Comparison of ENCODE assay signal across 12 mouse cellular contexts in the genomic region with DNA sequence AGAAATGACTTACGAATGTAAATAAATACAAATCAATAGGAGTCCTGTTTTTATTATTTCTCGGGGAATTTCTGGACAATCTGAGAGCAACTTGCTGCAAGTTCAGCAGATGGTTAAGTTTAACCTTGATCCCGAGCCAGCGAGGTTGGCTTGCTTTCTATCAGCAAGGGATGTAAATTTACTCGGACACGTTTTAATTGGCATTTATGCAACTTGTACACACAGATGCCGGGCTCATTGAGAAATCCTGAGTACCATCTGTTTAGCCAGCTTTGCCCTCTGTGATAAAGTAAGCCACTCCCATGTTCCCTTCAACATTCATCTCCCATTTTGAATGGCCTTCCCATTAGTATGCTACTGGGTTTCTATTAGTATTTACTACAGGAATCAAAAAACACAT.
DNase-seq lines count a peak whose midpoint lies in the region; ATAC-seq lines count a peak whose summit lies in the region.
"Had no signal": no experiment of that assay in that cellular context is flagged by ENCODE, and none has a peak within 500 bp of the region (broad histone marks: within the 10 kb centered on the region; RNA-seq: fewer than 3 reads in every experiment).

No protein-coding gene starts in this region.

- H3K9ac ChIP-seq in forebrain, embryonic 12.5 days, result no peak overlapping the region
- H3K9ac ChIP-seq: heart, embryonic 15.5 days; stomach, embryonic 15.5 days had no signal

- H3K4me3 ChIP-seq in forebrain, embryonic 12.5 days (replicated peaks), result no peak overlapping the region
- H3K4me3 ChIP-seq: heart, embryonic 15.5 days; left cerebral cortex, adult 2 months; stomach, embryonic 15.5 days had no signal

- no peak overlapping the region for H3K4me2 ChIP-seq in forebrain, embryonic 12.5 days
- H3K4me2 ChIP-seq: heart, embryonic 15.5 days; stomach, embryonic 15.5 days had no signal

- no peaks in the 10 kb centered on the region for H3K36me3 ChIP-seq in forebrain, embryonic 12.5 days (replicated peaks)
- H3K36me3 ChIP-seq: heart, embryonic 15.5 days; stomach, embryonic 15.5 days had no signal

- 36% methylated on average over 7 of the region's 7 CpGs for WGBS in forebrain, embryonic 12.5 days

- DNase-seq in adrenal gland, postnatal 14 days, result peak; percentile 17
- DNase-seq in adrenal gland, postnatal 4 days (ENCODE audit: low spot score in 2 of 2), result no peak
- peak; percentile 91 for DNase-seq in brain, adult 2 months (ENCODE audit: low read depth, low spot score)
- DNase-seq in layer of hippocampus, postnatal 36 days, result peak; percentile 28 to 35
- no peak for DNase-seq in heart, adult 18-20 months
- DNase-seq in heart, postnatal 4 days, result no peak
- no peak for DNase-seq in heart, postnatal 14 days

- no peaks in the 10 kb centered on the region for H3K9me3 ChIP-seq in forebrain, embryonic 12.5 days
- H3K9me3 ChIP-seq: heart, embryonic 15.5 days; stomach, embryonic 15.5 days had no signal

- peak; percentile 78 for ATAC-seq in forebrain, embryonic 12.5 days (ENCODE audit: low FRiP score)

- H3K27me3 ChIP-seq in forebrain, embryonic 12.5 days, result no peaks in the 10 kb centered on the region; the same call in 1 of the 2 replicates
- H3K27me3 ChIP-seq: heart, embryonic 15.5 days; stomach, embryonic 15.5 days had no signal

- no peak overlapping the region for H3K27ac ChIP-seq in forebrain, embryonic 12.5 days
- H3K27ac ChIP-seq: heart, embryonic 15.5 days; left cerebral cortex, adult 2 months; macrophage; stomach, embryonic 15.5 days had no signal

- intact Hi-C loops in heart, postnatal 14 days (cut with DNase I), result no loop called here

- peaks cover 9% of the 10 kb centered on the region for H3K4me1 ChIP-seq in forebrain, embryonic 12.5 days
- H3K4me1 ChIP-seq: heart, embryonic 15.5 days; stomach, embryonic 15.5 days had no signal

Comparison
In these comparisons a context has a peak if more than half of its experiments do, and no peak if none do; other contexts are left out.
1. DNase-seq: peak in adrenal gland, postnatal 14 days (single experiment), brain, adult 2 months (single experiment) and layer of hippocampus, postnatal 36 days (2 of 2); none in adrenal gland, postnatal 4 days (0 of 2), heart, adult 18-20 months (0 of 2), heart, postnatal 4 days (single experiment) and heart, postnatal 14 days (0 of 2).